ENCODE assay signal across 11 mouse cellular contexts in genomic region chr10:86069341-86069740, GRCm38 (mm10). TPM values are rescaled to one million over a fixed set of nuclear protein-coding genes. Genes with fewer than 3 reads are reported as not detected.
A peak's percentile ranks its signal among the peaks of the same experiment; 100 is the strongest.
DNase-seq lines count a peak whose midpoint lies in the region; ATAC-seq and TF ChIP-seq lines count a peak whose summit lies in the region.
"Had no signal": no experiment of that assay in that cellular context is flagged by ENCODE, and none has a peak within 500 bp of the region (broad histone marks: within the 10 kb centered on the region; RNA-seq: fewer than 3 reads in every experiment).

No protein-coding gene starts in this region.

- no peaks in the 10 kb centered on the region for H3K9me3 ChIP-seq in liver, postnatal 0 days (ENCODE audit: low read length)
- H3K9me3 ChIP-seq in forebrain, postnatal 0 days (ENCODE audit: low read length) = no peaks in the 10 kb centered on the region
- H3K9me3 ChIP-seq in limb, embryonic 13.5 days = peaks cover 6% of the 10 kb centered on the region; the same call in 1 of the 2 replicates
- H3K9me3 ChIP-seq: embryonic facial prominence, embryonic 15.5 days had no signal

- H3K4me2 ChIP-seq in liver, postnatal 0 days (ENCODE audit: low read depth, low read length) = no peak overlapping the region
- no peak overlapping the region for H3K4me2 ChIP-seq in forebrain, postnatal 0 days (ENCODE audit: low read depth)
- no peak overlapping the region for H3K4me2 ChIP-seq in limb, embryonic 13.5 days (replicated peaks)
- H3K4me2 ChIP-seq: embryonic facial prominence, embryonic 15.5 days had no signal

- no peaks in the 10 kb centered on the region for H3K27me3 ChIP-seq in liver, postnatal 0 days (ENCODE audit: insufficient read depth, low read length)
- no peaks in the 10 kb centered on the region for H3K27me3 ChIP-seq in forebrain, postnatal 0 days (ENCODE audit: insufficient read depth, low read length)
- H3K27me3 ChIP-seq in limb, embryonic 13.5 days = no peaks in the 10 kb centered on the region
- H3K27me3 ChIP-seq: embryonic facial prominence, embryonic 15.5 days had no signal

- H3K9ac ChIP-seq in liver, postnatal 0 days (replicated peaks) = no peak overlapping the region
- no peak overlapping the region for H3K9ac ChIP-seq in forebrain, postnatal 0 days
- no peak overlapping the region for H3K9ac ChIP-seq in limb, embryonic 13.5 days
- H3K9ac ChIP-seq: embryonic facial prominence, embryonic 15.5 days had no signal

- no peak overlapping the region for H3K4me3 ChIP-seq in liver, postnatal 0 days (ENCODE audit: low read depth, low read length)
- no peak overlapping the region for H3K4me3 ChIP-seq in forebrain, postnatal 0 days (ENCODE audit: low read depth, low read length)
- no peak overlapping the region for H3K4me3 ChIP-seq in limb, embryonic 13.5 days
- H3K4me3 ChIP-seq: embryonic facial prominence, embryonic 15.5 days had no signal

- TF ChIP-seq EP300 in liver, postnatal 0 days (IDR thresholded peaks at IDR 0.05; ENCODE audit: low read depth) = no peak

- H3K4me1 ChIP-seq in liver, postnatal 0 days (ENCODE audit: insufficient read depth) = no peaks in the 10 kb centered on the region
- no peaks in the 10 kb centered on the region for H3K4me1 ChIP-seq in forebrain, postnatal 0 days (ENCODE audit: insufficient read depth)
- H3K4me1 ChIP-seq in limb, embryonic 13.5 days = peaks cover 20% of the 10 kb centered on the region

- 30% methylated on average over 3 of the region's 3 CpGs for WGBS in liver, postnatal 0 days (ENCODE audit: insufficient replicate concordance)
- 22% methylated on average over 3 of the region's 3 CpGs for WGBS in forebrain, postnatal 0 days
- WGBS in limb, embryonic 13.5 days = 44% methylated on average over 3 of the region's 3 CpGs

- no peaks in the 10 kb centered on the region for H3K36me3 ChIP-seq in liver, postnatal 0 days (replicated peaks; ENCODE audit: insufficient read depth, low read length)
- peaks cover 14% of the 10 kb centered on the region; the same call in 1 of the 2 replicates for H3K36me3 ChIP-seq in forebrain, postnatal 0 days (ENCODE audit: insufficient read depth)
- no peaks in the 10 kb centered on the region for H3K36me3 ChIP-seq in limb, embryonic 13.5 days
- H3K36me3 ChIP-seq: embryonic facial prominence, embryonic 15.5 days had no signal

- no peak for TF ChIP-seq CTCF in liver, postnatal 0 days (IDR thresholded peaks at IDR 0.05; ENCODE audit: low read depth)
- TF ChIP-seq CTCF in forebrain, postnatal 0 days (IDR thresholded peaks at IDR 0.05; ENCODE audit: low read depth) = no peak

- no peak for DNase-seq in liver, postnatal 0 days
- DNase-seq in liver = no peak
- DNase-seq in forebrain, postnatal 0 days = peak; percentile 17
- DNase-seq in cerebellum, adult 18-20 months = no peak
- no peak for DNase-seq in lung, postnatal 36 days
- DNase-seq in ovary, postnatal 14 days (ENCODE audit: low spot score) = no peak
- DNase-seq: adrenal gland, postnatal 25 days had no signal

- H3K27ac ChIP-seq in liver, postnatal 0 days (ENCODE audit: low read depth) = no peak overlapping the region
- H3K27ac ChIP-seq in forebrain, postnatal 0 days (ENCODE audit: low read depth, low read length) = no peak overlapping the region
- no peak overlapping the region for H3K27ac ChIP-seq in limb, embryonic 13.5 days
- H3K27ac ChIP-seq: embryonic facial prominence, embryonic 15.5 days had no signal

- peak; percentile 38 for ATAC-seq in liver, postnatal 0 days
- ATAC-seq in forebrain, postnatal 0 days = peak; percentile 71
- 0 out of 2 replicates have a peak, but pooled peaks have one; percentile 8 for ATAC-seq in limb, embryonic 13.5 days (ENCODE audit: low FRiP score, low read depth)
- no peak for ATAC-seq in CD4-positive, CD25-positive, alpha-beta regulatory T cell, adult 4 months

RNA-seq across cellular contexts. Expression of gene Fbxo7, which starts 47.6 kb away (rescaled TPM):
- polyA plus RNA-seq in liver, postnatal 0 days (2015; fragmentation: Nextera tagmentation; extraction: Ambion mirVana) = 28.7 and 28.9 TPM in 2 replicates
- 10.0 and 15.0 TPM in 2 replicates for total RNA-seq in forebrain, postnatal 0 days (2014; rRNA removed)
- 20.5 and 23.2 TPM in 2 replicates for polyA plus RNA-seq in forebrain, postnatal 0 days (2015; fragmentation: Nextera tagmentation; extraction: Ambion mirVana)
- polyA plus RNA-seq in limb, embryonic 13.5 days (2015; fragmentation: Nextera tagmentation; extraction: Ambion mirVana) = 33.3 and 33.5 TPM in 2 replicates
- 10 to 100 TPM; 44.9 to 46.2 TPM for polyA plus RNA-seq in CD4-positive, CD25-positive, alpha-beta regulatory T cell, adult 4 months (2017; shearing (Covaris generic))

RNA-seq across cellular contexts. Expression of gene Bpifc, which starts 57.6 kb away (rescaled TPM):
- polyA plus RNA-seq in liver, postnatal 0 days (2015; fragmentation: Nextera tagmentation; extraction: Ambion mirVana) = not detected in 2 replicates
- 0.10 TPM in 1 of 2 replicates, not detected in the other for total RNA-seq in forebrain, postnatal 0 days (2014; rRNA removed)
- 0.13 TPM in 1 of 2 replicates, not detected in the other for polyA plus RNA-seq in forebrain, postnatal 0 days (2015; fragmentation: Nextera tagmentation; extraction: Ambion mirVana)
- polyA plus RNA-seq in limb, embryonic 13.5 days (2015; fragmentation: Nextera tagmentation; extraction: Ambion mirVana) = 0.42 and 0.47 TPM in 2 replicates
- polyA plus RNA-seq in CD4-positive, CD25-positive, alpha-beta regulatory T cell, adult 4 months (2017; shearing (Covaris generic)) = not detected
- polyA plus RNA-seq: heart, embryonic 14.5 days had no signal
